Mouse (Mus musculus) embryonic facial prominence, embryonic 12.5 days (tissue): ENCODE measurements around the gene Tedc2. TPM values are rescaled to one million over a fixed set of nuclear protein-coding genes. Genes with fewer than 3 reads are reported as not detected.

ENCODE experiments used
- ATAC-seq: fragments of 200-750 bp; cut with Nextera tagmentation; 2 replicates; pipeline ENCODE4 v1.8.0; 2017; ENCODE audit not compliant: insufficient number of reproducible peaks, insufficient read depth, low FRiP score, low TSS enrichment
- H3K27ac ChIP-seq: fragments of 300-500 bp; sonication (generic); 2 replicates; pipeline ENCODE4 v1.5.1; 2016; ENCODE audit warnings: mild to moderate bottlenecking
- H3K27me3 ChIP-seq: fragments of 300-500 bp; sonication (generic); 2 replicates; pipeline ENCODE4 v1.6.1; 2016; ENCODE audit warnings: mild to moderate bottlenecking, moderate library complexity
- H3K36me3 ChIP-seq: fragments of 300-500 bp; sonication (generic); 2 replicates; pipeline ENCODE4 v1.6.1; 2016; ENCODE audit warnings: mild to moderate bottlenecking
- H3K4me1 ChIP-seq: fragments of 300-500 bp; sonication (generic); 2 replicates; pipeline ENCODE4 v1.6.1; 2016
- H3K4me2 ChIP-seq: fragments of 300-500 bp; sonication (generic); replicated peaks from 2 replicates; pipeline ENCODE4 v1.6.1; 2016; ENCODE audit warnings: mild to moderate bottlenecking, moderate library complexity
- H3K4me3 ChIP-seq: fragments of 300-500 bp; sonication (generic); 2 replicates; pipeline ENCODE4 v1.5.1; 2016; ENCODE audit warnings: mild to moderate bottlenecking
- H3K9ac ChIP-seq: fragments of 300-500 bp; sonication (generic); 2 replicates; pipeline ENCODE4 v1.6.1; 2016; ENCODE audit warnings: mild to moderate bottlenecking, moderate library complexity
- H3K9me3 ChIP-seq: fragments of 300-500 bp; sonication (generic); 2 replicates; pipeline ENCODE4 v1.6.1; 2016; ENCODE audit warnings: mild to moderate bottlenecking, moderate library complexity
- WGBS: fragments of 180-500 bp; shearing (Covaris S2); methylation state at CpG from one replicate; pipeline ENCODE4 v1.1.7; 2016; 5-methylcytosine and 5-hydroxymethylcytosine counted together
- polyA plus RNA-seq: library from polyadenylated mRNA; unstranded; fragments of >200 nt; fragmentation: Nextera tagmentation; extraction: Ambion mirVana; gene quantifications from 2 replicates; pipeline ENCODE4 v1.2.1, GENCODE M21; 2016

The Tedc2 gene
- 16.2 and 16.5 TPM in 2 replicates for polyA plus RNA-seq

DNA sequence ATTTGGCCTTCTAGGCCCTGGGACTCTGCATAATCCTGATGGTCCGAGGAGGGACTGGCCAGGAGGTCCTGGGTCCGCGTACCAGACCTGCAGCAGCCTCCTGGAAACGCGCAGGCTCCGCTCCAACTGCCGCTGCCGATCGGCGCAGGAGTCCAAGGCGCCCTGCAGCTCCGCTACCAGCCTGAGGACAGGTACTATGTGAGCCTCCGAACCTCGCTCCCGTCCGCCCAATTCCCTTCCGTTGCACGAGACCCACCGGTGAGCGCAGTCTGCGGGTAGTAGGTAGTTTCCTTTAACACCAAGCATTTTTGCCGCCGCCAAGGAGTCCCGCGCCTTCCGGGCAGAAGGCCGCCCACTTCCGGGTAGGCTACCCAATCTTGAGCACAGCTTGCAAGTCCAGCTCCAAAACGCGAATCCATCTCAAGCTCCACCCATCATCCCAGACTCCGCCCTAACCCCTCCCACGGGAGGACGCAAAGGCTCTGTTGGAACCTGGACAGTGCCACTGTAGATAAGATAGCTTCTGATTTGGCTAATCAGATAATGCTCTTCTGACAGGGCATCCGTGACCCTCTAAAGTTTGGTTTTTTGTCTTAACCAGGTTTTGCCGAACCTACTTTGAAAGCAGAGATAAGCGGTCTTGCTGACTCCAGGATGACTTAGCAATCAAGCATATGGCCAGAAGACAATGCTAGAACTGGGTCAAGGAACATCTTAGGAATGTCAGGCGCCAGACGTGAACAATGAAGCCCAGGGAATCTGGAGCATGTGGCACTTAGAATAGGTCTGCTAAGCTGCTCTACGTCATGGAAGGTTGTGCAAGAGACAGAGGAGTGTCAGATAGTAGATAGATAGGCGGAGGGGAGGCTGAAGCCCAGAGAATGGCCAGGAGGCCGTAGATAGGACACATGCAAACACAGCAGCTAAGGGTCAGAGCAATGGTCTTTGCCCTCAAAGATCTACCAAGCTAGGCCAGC lies at the start of gene Tedc2:
Gene Tedc2, minus strand, starts transcription at position 417 of the 977 bp plus-strand sequence.
- Histone ChIP-seq H3K4me3 (peak within 1 kb of the TSS; percentile 71), H3K36me3 (peaks cover 52% of the 10 kb centered on the region), H3K4me1 (peaks cover 11% of the 10 kb centered on the region), H3K4me2 (peak within 1 kb of the TSS; percentile 84), H3K9me3 (no peaks in the 10 kb centered on the region), H3K9ac (peak within 1 kb of the TSS; percentile 74), H3K27me3 (no peaks in the 10 kb centered on the region), H3K27ac (peak within 1 kb of the TSS; percentile 59; the same call in 1 of the 2 replicates)
- ATAC-seq: peak; percentile 87
- WGBS: 6% methylated on average over 41 of the region's 41 CpGs

DNA sequence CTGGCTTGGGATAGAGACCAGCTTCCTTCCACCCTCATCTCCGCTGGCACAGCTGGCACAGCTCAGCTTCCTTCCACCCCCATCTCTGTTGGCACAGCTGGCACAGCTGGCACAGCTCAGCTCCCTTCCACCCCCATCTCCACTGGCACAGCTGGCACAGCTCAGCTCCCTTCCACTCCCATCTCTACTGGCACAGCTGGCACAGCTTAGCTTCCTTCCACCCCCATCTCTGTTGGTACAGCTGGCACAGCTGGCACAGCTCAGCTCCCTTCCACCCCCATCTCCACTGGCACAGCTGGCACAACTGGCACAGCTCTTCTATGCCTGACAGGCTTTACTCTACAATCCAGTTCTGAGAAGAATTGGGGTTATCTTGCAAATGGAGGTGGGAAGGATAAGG lies 46.5 kb upstream of the Tedc2 start:
- no peak overlapping the region for H3K4me3 ChIP-seq
- no peaks in the 10 kb centered on the region for H3K27me3 ChIP-seq
- H3K4me2 ChIP-seq: no peak overlapping the region
- H3K36me3 ChIP-seq: no peaks in the 10 kb centered on the region
- ATAC-seq: no peak
- H3K9me3 ChIP-seq: no peaks in the 10 kb centered on the region
- no peak overlapping the region for H3K9ac ChIP-seq
- H3K4me1 ChIP-seq: no peaks in the 10 kb centered on the region
- no peak overlapping the region for H3K27ac ChIP-seq
- WGBS: 71% methylated on average over 1 of the region's 1 CpGs

- Histone ChIP-seq H3K4me2 (no peak overlapping the region), H3K36me3 (no peaks in the 10 kb centered on the region), H3K27me3 (no peaks in the 10 kb centered on the region), H3K27ac (no peak overlapping the region), H3K9ac (no peak overlapping the region), H3K9me3 (no peaks in the 10 kb centered on the region), H3K4me1 (no peaks in the 10 kb centered on the region), H3K4me3 (no peak overlapping the region)
- 82% methylated on average over 2 of the region's 2 CpGs for WGBS
- no peak for ATAC-seq
These were observed 44.1 kb upstream of the Tedc2 start for GRCm38 (mm10) chr17:24264766-24265165.

- no peak overlapping the region for H3K4me2 ChIP-seq
- H3K27me3 ChIP-seq: no peaks in the 10 kb centered on the region
- no peaks in the 10 kb centered on the region for H3K9me3 ChIP-seq
- H3K4me1 ChIP-seq: no peaks in the 10 kb centered on the region
- H3K9ac ChIP-seq: no peak overlapping the region
- WGBS: 68% methylated on average over 4 of the region's 4 CpGs
- no peaks in the 10 kb centered on the region for H3K36me3 ChIP-seq
- no peak for ATAC-seq
- H3K4me3 ChIP-seq: no peak overlapping the region
- H3K27ac ChIP-seq: no peak overlapping the region
These were observed 39.9 kb upstream of the Tedc2 start for GRCm38 (mm10) chr17:24260516-24260915.

DNA sequence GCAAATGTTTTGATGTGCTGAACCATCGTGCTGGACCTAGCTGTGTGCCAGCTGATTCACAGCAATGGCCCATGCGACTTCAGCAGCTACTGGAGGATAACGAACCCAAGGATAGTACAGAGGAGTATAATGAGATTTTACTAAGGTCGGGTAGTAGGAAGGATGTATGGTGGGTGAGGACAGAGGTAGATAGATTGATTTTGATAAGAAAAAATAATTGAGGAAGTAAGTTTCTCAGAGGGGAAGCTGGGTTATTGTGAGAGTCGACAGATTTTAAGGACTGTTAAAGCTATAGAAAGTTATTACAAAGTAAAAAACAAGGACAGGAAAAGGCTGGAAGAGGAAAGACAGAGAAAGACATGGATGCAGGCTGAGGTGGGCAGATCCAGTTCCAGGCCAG lies 39.1 kb upstream of the Tedc2 start:
- no peaks in the 10 kb centered on the region for H3K9me3 ChIP-seq
- H3K4me2 ChIP-seq: no peak overlapping the region
- H3K4me1 ChIP-seq: no peaks in the 10 kb centered on the region
- H3K4me3 ChIP-seq: no peak overlapping the region
- H3K36me3 ChIP-seq: no peaks in the 10 kb centered on the region
- no peaks in the 10 kb centered on the region for H3K27me3 ChIP-seq
- no peak overlapping the region for H3K9ac ChIP-seq
- H3K27ac ChIP-seq: no peak overlapping the region
- no peak for ATAC-seq
- 78% methylated on average over 5 of the region's 5 CpGs for WGBS

DNA sequence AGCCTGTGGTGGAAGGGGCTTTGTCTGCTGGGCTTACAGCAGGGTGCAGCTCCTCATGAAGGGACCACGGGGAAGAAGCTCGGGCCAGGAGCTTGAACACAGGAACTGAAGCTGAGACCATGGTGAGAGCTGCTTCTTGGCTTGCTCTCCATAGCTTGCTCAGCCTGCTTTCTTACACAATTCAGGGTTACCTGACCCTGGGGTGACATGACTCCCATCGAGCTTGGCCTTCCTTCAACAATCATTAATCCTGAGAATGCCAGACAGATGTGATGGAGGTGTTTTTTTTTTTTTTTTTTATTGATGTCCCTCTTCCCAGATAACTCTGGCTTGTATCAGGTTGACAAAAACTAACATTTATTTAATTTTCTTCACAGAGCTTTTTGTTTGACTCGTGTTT lies 38.3 kb upstream of the Tedc2 start:
- 82% methylated on average over 4 of the region's 4 CpGs for WGBS

DNA sequence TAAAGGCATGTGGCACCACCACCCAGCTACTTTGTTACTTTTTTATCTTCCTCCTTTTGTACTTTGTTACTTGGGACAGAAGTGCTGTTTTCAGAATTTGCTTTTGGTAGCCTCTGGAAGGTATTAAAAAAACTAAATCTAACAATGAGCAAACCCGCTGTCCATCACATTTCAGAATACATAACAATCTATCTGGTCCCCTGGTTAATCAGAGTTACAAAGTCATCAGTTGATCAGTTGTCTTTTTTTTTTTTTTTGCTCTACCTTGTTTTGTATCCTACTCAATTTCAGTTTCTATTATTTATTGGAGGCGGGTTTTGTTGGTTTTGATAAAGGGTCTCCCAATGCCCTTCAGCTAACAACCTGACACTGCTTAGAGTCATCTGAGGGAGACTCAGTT lies 31.7 kb upstream of the Tedc2 start:
- ATAC-seq: no peak
- Histone ChIP-seq H3K9me3 (no peaks in the 10 kb centered on the region), H3K27me3 (no peaks in the 10 kb centered on the region), H3K27ac (no peak overlapping the region), H3K36me3 (peaks cover 17% of the 10 kb centered on the region), H3K4me1 (peaks cover 16% of the 10 kb centered on the region), H3K9ac (no peak overlapping the region), H3K4me3 (no peak overlapping the region), H3K4me2 (no peak overlapping the region)
- 99% methylated on average over 2 of the region's 2 CpGs for WGBS

More for the DNA sequence above, 38.3 kb upstream of the Tedc2 start:
- Histone ChIP-seq H3K4me2 (no peak overlapping the region), H3K4me3 (no peak overlapping the region), H3K27me3 (no peaks in the 10 kb centered on the region), H3K9ac (no peak overlapping the region), H3K27ac (no peak overlapping the region), H3K36me3 (no peaks in the 10 kb centered on the region), H3K4me1 (no peaks in the 10 kb centered on the region), H3K9me3 (no peaks in the 10 kb centered on the region)
- ATAC-seq: no peak

DNA sequence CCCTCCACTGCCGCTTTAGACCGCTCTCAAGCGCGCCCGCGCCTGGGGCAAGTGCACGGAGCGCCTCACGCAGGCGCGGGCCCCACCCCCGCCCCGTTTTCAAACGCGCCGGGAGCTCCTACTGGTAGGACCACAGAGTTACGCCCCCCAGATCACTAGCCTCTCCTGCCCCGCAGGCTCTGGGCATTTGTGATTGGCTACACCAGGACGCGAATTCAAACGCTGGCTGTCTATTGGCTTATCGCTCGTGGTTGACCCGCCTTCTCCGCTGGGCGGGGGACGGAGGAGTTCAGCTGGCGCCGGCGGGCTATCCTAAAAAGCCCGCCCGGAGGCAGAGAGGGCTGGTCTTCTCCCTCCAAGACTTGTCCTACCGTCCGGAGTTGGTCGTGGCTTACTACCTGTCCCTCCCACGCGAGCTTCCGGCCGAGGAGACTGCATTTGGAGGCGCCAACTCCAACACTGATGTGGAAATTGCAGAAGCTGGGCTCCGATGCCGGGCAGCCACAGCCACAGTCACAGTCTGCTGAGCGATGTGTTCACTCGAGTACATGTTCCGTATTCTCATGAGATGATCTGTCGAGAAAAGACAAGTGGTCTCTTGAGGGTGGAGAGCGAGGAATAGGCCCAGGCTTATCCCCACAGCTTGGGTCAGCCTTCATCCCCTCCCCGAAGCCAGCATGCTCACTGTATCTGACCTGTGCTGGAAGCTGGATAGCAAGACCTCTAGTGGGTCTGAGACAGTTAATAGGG lies 30.8 kb upstream of the Tedc2 start, which contains the start of gene Ccnf:
Gene Ccnf, minus strand, starts transcription at position 165 of the 750 bp plus-strand sequence.
- under 1% methylated on average over 48 of the region's 48 CpGs for WGBS
- peaks cover 16% of the 10 kb centered on the region for H3K4me1 ChIP-seq
- H3K27me3 ChIP-seq: no peaks in the 10 kb centered on the region
- peak within 1 kb of the TSS; percentile 86 for H3K27ac ChIP-seq
- no peaks in the 10 kb centered on the region for H3K9me3 ChIP-seq
- peak within 1 kb of the TSS; percentile 72 for H3K4me2 ChIP-seq
- peak; percentile 99 for ATAC-seq
- H3K36me3 ChIP-seq: peaks cover 25% of the 10 kb centered on the region
- peak within 1 kb of the TSS; percentile 74 for H3K4me3 ChIP-seq
- peak within 1 kb of the TSS; percentile 83 for H3K9ac ChIP-seq

GRCm38 (mm10) chr17:24250988-24251319 lies 30.3 kb upstream of the Tedc2 start:
- H3K27me3 ChIP-seq: no peaks in the 10 kb centered on the region
- peak overlapping the region; percentile 63 for H3K27ac ChIP-seq
- no peaks in the 10 kb centered on the region for H3K9me3 ChIP-seq
- peak overlapping the region; percentile 74 for H3K4me3 ChIP-seq
- peak overlapping the region; percentile 83 for H3K9ac ChIP-seq
- peaks cover 16% of the 10 kb centered on the region for H3K4me1 ChIP-seq
- no peak; the same call in 1 of the 2 replicates for ATAC-seq
- WGBS: under 1% methylated on average over 32 of the region's 32 CpGs
- H3K4me2 ChIP-seq: peak overlapping the region; percentile 72
- peaks cover 29% of the 10 kb centered on the region for H3K36me3 ChIP-seq

DNA sequence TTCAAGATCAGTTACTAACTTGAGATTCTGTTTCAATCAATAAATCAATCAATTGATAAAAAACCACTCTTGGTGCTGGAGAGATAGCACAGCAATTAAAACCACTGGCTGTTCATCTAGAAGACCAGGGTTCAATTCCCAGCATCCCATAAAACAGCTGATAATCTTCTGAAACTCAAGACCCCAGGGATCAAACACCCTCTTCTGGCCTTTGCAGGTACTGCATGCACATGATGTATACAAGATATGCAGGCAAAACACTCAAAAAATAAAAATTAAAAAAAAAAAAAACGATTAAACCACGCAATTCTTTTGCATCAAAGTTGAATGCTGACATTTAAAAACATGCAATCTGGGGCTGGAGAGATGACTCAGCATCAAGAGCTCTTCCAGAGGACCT lies 28.0 kb upstream of the Tedc2 start:
- 99% methylated on average over 2 of the region's 2 CpGs for WGBS
- H3K9ac ChIP-seq: no peak overlapping the region
- no peak overlapping the region for H3K4me2 ChIP-seq
- H3K36me3 ChIP-seq: peaks cover 46% of the 10 kb centered on the region
- H3K27me3 ChIP-seq: no peaks in the 10 kb centered on the region
- H3K27ac ChIP-seq: no peak overlapping the region
- no peak overlapping the region for H3K4me3 ChIP-seq
- no peak for ATAC-seq
- H3K9me3 ChIP-seq: peaks cover 8% of the 10 kb centered on the region
- H3K4me1 ChIP-seq: peaks cover 16% of the 10 kb centered on the region

DNA sequence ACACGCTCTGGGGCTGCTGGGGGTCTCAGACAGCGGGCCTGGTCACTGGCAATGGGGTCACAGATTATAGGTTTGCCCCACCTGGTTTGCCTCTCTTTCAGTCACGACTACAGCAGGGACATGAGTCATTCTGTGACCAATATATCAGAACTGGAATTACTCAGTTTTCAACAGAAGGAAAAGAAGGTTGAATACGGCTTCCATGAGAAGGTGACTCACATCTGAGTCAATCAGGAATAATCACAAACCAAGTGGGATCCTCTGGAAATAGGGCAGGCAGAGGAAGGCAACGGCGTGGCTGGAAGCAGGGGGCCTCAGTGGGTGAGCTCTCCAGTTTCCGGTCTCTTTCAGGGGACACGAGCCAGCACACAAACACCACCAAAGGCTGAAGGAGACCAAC lies 23.4 kb upstream of the Tedc2 start:
- Histone ChIP-seq H3K36me3 (peaks cover 91% of the 10 kb centered on the region), H3K27ac (no peak overlapping the region), H3K4me1 (no peaks in the 10 kb centered on the region), H3K9ac (no peak overlapping the region), H3K4me3 (no peak overlapping the region), H3K9me3 (peaks cover 10% of the 10 kb centered on the region), H3K4me2 (no peak overlapping the region), H3K27me3 (no peaks in the 10 kb centered on the region)
- WGBS: 98% methylated on average over 8 of the region's 8 CpGs
- no peak for ATAC-seq
